Mouse (Mus musculus) T-helper 2 cell (primary cell): ENCODE measurements around the gene Ripor3.
"Not testable (repeated sequence)": the region's sequence is repeated elsewhere in the genome, so short reads cannot be mapped to it uniquely, and the experiment has no call there.

Experiments
- in situ Hi-C: fragments of 300-600 bp; cut with MboI, MseI; formaldehyde crosslinking; loops from one replicate; pipeline ENCODE4 v1.15.1; 2025; ENCODE audit warnings: high pct_unique_total_duplicates

Ripor3 gene

DNA sequence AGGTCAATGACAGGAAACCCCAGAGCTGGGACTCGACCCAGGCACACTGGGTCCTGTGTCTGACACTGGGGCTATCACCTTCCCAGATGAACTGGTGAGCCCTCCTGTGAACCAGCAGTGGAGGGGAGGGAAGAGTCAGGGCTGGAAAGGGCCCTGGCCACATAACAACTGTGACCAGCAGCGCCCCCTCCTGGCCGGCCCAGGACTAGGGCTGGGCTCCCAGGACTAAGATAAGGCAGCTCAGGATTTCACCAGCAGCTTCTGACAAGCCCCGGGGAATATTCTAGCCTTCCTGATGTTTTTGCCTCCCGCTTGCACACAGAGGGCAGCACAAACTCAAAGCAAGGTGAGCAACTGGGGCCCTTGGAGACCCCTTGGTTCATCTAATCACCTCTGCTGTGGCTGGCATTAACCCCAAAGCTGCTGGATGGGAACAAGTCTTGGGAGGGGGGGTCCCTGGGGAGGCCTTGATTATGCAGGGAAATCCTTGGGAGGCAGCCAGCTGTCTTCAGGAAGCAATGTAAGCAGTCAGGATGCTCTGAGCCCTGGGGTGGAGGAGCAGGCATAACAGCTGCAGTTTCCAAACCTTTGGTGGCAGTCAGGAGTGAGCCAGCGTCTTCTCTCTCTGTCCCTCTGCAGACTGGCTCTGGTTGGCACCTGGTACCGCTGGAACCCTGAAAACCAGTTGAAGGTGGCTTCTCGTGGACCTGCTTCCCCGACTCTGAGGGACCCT lies at the start of gene Ripor3:
Ripor3 (minus strand) TSS at position 683 of the 733 bp plus-strand sequence.
- in situ Hi-C loops: loop anchor here (5.0 kb wide), 1 partner anchor 108 kb away; no protein-coding TSS in a partner anchor

DNA sequence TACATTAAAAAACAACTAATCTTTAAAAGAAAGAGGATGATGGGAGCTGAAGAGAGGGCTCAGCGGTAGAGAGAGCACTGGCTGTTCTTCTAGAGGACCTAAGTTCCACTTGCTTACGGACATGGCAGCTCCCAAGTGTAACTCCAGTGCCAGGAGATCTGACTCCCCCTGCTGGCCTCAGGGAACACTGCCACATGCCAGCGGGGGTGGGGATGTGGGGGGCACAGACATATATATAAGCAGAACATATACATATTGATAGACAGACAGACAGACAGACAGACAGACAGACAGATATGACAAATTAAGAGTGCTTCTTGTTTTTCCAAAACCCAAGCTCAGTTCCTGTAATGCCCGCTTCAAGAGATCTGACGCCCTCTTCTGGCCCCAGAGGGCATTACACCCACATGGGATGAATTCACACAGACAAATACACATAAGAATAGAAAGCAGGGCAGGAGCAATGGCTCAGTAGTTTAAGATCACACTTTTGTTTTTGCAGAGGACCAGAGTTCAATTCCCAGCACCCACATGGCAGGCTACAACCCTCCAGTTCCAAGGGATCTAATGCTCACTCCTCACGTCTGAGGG lies 48.9 kb upstream of the Ripor3 start:
- in situ Hi-C loops: no loop called here

DNA sequence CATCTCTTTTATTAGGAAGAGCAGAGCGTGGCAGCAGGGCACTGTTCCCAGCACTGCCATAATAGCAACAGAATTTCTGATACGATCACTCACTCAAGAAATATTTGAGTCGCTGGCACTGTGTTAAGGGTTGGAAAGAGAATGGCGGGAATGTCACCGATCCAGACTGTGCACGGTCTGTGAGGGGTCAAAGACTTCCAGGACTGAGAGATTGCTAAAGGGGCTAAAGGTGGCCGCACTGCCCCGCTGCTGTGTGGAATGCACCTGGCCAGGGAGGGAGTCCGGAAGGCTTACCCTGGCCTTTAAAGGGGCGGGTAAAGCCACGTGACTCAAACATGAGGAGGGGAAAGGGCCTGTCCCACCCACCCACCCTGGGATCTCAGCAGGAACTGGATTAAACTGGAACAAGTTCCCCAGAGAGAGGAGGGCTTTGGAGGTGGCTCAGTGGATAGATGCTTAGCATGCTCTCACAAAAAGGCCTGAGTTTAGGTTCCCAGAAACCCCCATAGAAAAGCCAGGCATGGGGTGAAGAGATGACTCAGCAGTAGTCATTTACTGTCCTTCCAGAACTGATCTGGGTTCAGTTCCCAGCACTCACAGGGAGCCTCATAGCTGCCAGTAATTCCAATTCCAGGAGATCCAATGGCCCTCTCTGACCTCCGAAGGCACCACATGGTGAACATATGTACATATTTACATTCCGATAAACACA lies 48.2 kb upstream of the Ripor3 start:
- in situ Hi-C loops: no loop called here

DNA sequence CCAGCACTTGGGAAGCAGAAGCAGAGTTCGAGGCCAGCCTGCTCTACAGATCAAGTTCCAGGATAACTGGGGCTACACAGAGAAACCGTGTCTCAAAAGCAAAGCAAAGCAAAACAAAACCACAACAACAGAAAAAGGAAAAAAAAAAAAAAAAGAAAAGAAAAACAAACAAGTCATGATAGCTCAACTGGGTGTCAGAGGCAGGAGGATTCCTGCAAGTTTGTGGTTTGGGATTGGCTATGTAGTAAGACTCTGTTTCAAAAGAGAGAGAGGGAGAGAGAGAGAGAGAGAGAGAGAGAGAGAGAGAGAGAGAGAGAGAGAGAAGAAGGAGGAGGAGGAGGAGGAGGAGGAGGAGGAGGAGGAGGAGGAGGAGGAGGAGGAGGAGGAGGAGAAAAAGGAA lies 47.5 kb upstream of the Ripor3 start:
- in situ Hi-C loops: not testable (repeated sequence)

DNA sequence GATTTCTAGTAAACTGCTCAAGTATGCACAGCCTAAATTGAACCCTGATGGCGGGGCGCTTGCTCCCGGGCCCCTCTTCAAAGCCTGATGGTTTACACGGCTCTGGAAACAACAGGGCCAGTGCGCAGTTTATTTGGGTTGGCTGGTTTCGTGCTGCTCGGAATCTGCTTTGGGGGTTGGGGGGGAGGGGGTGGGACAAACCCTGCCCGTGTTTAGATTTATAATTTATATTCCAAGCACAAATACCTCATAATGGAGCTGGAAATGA lies 46.2 kb upstream of the Ripor3 start:
- in situ Hi-C loops: no loop called here

DNA sequence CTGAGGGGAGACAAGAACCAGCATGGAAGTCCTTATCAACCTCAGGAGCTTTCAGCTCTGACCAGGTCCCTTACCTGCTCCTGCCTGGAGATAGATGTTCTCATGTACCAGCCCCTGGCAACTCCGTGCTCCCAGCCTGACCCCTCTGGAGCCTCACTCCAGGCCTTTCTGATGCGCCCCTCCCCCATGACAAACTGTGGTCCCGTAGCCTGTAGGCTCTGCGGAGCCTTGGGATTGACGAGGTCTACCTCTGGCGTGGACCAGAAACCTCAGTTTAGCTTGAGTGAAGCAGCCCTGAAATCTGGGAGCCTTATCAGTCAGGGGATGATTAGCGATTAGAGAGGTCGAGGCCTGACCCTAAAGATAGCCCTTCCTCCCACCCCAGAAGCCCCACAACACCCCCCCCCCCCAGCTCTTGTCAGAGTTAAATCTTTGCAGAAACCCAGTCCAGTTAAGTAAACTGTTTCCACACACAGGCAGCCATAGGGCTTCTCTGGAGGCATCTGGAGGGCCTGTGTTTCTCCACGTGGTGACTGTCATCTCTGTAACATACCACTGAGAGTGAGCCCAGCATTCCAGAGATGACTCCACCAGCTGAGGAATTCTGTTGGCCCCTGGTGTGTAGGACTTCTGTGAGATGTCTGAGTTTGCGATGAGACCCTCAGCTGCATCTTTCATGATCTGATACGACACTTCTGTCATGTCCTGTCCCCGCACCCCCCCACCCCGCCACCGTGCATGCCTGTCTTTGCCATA lies 45.7 kb upstream of the Ripor3 start:
- in situ Hi-C loops: no loop called here

DNA sequence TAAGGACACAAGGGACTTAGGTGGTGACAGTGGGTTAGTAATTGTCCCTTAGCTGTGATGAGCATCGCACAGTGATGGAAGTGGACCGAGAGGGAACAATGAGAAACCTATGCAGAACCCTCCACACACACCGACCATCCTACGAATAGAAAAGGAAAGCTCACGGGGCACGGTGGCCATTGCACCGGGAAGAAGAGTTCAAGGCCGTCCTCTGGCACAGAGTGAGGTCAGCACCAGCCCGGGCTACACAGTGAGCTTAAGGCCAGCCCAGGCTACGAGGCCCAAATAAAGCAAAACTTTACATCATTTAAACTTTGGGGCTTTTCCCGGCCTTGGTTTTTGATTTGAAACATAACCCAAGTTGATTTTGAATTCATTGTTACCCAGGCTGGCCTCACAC lies 43.7 kb upstream of the Ripor3 start:
- in situ Hi-C loops: no loop called here

DNA sequence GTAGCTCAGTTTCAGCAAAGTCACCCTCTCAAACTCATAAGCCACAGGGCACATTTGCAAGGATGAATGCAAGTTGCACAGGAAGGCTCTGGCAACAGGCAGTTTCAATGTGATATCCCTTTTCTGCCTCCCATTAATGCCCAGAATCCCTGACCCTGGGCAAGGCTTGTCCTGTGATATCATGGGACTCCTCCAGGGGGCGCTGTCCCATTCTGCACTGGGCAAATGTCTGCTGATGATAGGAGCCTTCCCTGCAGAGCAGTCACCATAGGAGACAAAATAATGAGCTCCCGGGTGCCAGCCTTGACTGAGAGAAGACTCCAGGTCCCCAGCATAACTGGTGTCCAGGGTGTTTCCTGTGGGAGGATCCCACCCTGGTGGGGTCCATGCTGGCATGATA lies 42.3 kb upstream of the Ripor3 start:
- in situ Hi-C loops: no loop called here

DNA sequence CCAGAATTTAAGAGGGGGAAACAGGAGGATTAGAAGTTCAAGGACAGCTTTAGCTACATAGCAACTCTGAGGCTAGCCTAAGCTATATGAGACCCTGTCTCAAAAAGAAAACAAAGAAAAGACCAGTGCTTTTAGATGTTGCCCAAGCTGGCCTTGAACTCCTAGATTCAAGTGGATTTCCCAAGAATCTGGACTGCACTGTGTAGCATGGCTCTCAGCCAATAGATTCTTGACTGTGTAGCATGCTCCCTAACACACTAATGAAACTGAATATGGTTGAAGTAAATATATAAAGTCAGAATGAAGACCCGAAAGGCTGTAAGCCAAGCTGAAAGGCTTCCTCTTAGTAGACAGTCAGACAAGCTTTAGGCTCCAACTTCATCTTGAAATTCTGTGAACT lies 41.7 kb upstream of the Ripor3 start:
- in situ Hi-C loops: no loop called here

DNA sequence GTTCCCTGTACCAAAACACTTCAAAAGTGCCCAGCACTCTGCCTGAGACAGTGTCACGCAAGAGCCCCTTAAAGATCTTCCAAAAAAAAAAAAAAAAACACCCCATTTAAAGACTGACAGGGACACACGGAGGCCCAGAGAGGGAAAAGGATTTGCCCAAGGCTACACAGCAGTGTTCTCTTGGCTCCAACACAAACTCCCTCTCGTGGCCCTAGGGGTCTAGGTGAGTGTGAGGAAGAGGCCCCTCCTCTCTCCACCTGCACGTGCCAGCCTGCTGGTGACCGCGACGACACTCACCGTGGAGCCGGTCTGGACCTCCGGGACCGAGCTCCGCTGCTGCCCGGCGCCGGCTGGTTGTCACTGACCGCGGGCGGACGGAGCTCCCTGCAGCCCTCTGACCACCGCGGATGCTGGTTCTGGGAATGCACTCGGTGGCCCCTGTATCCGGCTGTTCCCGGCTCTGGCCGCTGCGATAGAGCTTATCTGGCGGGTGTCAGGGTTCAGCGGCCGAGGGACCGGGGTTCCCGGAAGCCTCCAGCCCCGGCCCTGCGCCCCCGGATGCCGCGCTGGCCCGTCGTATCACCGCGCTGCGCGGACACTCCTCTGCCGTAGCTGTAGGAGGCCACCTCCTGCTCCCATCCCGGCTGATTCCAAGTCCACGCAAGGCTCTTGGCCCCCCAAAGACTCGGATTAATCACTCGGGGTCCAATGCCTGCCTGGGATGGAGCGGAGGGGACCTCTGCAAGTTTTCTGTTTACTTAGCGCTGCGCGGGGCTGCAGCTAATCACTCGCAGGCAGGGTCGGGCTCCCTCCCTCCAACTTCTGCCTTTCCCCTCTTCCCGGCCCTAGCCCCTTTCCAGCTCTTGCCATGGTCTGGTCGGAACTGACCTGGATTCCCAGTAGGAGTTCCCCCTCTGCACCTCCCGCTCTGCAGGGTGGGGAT lies 39.9 kb upstream of the Ripor3 start:
- in situ Hi-C loops: no loop called here

DNA sequence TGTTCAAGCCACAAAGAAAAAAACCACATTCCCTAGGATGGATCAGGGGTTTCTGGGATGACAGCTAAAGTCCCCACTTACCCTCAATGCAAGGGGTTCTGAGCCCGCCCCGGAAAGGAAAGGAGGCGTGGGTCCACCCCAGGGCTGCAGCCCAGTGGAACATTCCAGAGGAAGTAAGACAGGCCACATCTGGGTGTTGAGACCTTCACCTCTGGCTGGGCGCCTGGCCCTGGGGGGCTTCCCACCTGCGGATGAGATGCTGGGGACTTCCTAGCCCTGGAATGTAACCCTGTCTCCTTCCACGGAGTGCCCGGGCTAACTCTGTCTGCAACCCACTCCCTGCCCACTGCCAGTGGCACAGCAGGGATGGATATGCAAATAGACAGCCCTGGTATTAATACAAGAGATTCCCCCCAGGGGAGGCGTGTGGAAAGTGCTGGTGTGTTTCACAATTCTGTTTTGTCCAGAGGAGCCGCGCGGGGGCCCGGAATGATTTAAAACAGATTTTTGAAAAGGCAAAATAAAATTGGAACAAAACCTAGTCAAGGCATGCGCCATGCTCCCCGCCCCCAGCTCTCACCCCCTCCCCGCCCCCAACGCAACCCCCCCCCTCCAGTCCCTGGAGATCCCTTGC lies 38.7 kb upstream of the Ripor3 start:
- in situ Hi-C loops: no loop called here

DNA sequence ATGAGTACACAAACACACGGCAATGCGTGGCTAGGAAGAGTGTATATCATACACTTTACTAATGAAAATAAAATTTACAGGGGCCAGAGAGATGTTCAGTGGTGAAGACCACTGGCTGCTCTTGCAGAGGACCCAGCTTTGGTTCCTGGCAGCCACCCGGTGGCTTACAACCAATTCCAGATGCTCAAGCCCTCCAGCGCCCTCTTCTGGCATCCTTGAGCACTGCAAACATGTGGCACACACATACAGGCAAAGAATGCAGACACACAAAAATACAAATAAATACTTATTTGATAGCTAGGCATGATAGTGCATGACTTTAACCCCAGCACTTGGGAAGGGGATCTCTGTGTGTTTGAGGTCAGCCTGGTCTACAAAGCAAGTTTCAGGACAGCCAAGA lies 36.0 kb upstream of the Ripor3 start:
- in situ Hi-C loops: no loop called here

DNA sequence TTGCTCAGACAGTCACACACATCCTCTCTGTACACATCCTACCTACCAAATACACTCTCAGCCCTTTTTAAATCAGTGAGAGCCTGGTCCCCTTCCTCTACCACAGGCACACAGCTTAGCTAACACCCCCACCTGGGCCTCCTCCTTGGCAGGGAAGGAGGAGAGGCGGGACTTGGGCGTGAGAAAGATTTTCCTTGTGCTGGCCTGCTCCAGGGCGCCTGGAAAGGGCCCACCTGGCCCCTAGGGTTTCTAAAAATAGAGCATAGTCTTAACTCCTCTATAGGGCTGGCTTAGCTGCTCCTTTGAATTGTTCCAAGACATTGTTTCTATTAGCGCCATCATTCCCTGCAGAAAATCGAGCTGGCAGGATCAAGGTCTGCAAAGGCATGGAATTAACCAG lies 35.4 kb upstream of the Ripor3 start:
- in situ Hi-C loops: no loop called here

DNA sequence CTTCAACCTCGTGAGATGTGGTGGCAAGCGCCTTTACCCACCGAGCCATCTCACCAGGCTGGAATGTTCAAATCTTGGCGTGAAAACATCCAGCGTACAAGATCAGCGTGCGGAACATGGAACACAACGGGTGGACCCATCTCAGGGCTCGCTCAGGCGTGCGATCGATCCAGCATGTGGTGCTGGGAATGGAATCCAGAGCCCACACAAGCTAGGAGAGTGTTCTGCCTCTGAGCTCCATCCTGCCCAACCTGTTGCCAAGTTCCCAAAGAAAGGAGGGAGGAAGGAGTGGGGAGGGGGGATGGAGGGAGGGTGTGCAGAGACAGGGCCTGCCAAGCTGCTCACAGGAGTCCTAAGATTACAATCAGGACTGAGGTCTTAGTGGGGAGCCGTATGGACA lies 34.9 kb upstream of the Ripor3 start:
- in situ Hi-C loops: no loop called here

DNA sequence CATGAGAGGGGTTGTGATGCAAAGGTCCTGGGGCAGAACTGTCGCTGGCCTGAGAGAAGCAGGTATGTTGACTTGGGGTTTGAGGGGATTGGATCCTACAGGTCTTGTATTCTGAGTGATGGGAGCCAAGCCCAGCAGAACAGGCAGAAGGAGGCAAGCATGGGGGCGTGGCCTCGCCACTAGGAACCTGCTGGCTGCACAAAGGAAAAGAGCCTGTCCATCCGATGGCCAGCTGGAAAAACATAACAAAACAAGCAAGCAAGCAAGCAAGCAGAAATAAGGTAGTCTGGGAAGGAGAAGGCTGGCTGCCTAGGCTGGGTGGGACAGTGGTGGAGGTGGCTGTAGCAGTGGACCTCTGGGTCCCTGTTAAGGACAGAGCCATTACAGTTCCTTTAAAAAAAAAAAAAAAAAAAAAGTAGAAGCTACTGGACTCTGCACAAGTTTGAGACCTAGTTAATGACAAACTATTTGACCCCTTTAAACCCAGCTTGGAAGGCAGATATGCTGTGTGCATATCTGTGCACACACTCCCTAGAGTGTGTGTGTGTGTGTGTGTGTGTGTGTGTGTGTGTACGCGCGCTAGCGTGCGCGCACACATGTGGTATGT lies 34.4 kb upstream of the Ripor3 start:
- in situ Hi-C loops: no loop called here

DNA sequence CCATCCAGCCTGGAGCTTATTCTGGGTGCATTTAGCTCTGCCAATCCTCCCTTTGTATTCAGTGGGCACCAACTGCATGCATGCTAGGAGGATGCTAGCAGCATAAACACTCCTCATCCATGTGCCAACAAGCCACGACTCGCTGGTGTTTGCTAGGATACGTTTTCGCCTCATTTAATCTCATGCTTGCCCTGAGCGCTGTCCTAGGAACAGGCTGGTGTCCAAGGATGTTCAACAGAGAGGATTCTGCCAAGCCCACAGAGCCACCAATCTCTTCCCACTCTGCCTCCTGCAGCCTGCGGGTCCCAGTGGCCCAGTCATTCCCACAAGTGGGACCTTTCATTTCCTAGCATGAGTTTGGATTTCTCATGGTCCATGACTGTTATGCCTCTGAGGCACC lies 31.6 kb upstream of the Ripor3 start:
- in situ Hi-C loops: no loop called here

DNA sequence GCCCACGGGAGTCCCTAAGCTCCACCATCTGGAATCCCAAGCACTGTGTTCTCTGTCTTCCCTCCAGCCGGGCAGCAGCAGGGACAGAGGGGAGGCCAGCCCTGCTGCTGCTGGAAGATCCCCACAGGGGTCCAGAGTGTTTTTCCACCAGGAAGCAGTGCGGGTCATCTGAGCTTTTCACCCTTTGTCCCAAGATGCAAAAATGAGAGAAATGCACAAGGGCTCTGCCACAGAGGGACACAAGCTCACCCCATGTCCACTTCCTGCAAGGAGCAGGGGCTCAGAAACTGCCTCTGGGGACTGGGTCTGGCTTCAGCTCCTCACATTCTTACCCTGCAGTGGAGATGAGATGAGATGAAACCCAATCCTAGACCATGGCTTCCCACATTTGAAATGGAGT lies 30.3 kb upstream of the Ripor3 start:
- in situ Hi-C loops: no loop called here

DNA sequence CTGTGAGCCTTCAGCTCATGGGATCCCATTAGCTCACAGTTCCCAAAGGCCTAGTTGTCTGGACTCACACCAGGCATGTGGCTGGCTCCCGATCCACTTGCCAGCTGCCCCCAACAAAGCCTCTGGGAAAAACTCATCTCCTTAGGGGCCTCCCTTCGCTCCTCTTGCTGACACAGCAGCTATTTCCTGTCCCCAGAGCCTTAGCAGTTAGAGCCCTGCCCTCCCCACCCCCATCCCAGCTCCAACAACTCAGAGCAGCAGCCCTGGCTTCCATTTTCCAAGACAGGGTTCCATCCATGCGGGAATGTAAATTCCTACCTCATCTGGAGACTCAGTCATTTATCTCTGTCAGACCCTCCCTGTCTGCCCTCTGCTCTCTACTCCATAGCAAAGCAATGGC lies 26.6 kb upstream of the Ripor3 start:
- in situ Hi-C loops: loop anchor here (10.0 kb wide), 1 partner anchor 1832 kb away; no protein-coding TSS in a partner anchor

DNA sequence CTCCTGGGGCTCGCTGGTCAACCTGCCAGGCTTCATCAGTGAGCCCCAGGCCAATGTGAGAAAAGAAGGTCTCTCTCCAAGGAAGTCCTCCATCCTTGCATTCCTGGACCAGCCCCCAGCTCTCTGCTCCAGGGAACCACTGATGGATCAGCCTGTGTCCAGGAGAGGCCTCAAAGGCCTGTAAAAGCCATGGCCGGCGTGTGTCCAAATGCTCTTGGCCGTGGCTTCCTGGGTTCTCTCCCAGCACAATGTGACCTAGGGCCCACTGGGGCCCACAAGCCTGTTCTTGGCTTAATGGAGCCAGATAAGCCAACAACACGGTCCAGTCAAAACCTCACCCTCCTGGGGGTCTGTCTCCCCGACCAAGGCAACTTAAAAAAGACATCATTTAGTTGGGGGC lies 25.5 kb upstream of the Ripor3 start:
- in situ Hi-C loops: loop anchor here (10.0 kb wide), 1 partner anchor 1831 kb away; no protein-coding TSS in a partner anchor

DNA sequence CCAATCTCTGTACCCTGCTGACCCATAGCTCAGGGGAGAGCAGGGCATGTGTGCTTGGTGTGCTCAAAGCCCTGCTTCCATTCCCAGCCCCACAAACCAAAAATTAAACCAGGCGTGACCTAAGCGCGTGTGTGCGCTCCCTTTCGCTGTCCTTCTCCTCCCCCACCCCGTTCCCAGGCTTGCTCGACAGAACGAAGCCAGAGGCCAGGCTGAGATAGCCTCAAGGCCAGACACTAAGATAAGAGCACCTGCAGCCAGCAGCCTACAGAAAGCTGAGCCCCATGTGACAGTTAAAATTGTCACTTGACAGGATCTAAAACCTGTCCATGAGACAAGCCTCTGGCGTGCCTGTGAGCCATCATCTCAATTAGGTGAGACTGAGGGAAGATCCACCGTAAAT lies 23.5 kb upstream of the Ripor3 start:
- in situ Hi-C loops: loop anchor here (10.0 kb wide), 1 partner anchor 1829 kb away; no protein-coding TSS in a partner anchor
